Mouse (Mus musculus): Measurements from ENCODE around the gene Ift80.
"Not testable (repeated sequence)": the region's sequence is repeated elsewhere in the genome, so short reads cannot be mapped to it uniquely, and the experiment has no call there.

The Ift80 gene

DNA sequence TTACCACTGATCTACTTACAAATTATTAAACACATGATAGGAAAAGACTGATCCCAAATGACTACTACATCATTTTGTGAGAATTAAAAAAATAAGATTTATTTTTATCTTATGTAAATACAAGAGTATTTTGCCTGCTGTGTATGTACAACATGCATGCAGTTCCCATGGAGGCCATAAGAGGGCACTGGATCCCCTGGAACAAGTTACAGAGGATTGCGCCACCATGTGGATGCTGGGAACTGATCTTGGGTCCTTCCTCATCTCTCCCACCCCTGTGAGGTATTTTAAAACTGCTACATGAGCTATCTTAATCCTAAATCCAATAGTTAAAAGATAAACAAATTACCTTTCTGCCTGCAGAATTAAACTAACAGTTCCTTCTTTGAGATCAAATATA is 68.9 kb downstream of the Ift80 start:
- no peak for ATAC-seq (ENCODE audit: low TSS enrichment)

DNA sequence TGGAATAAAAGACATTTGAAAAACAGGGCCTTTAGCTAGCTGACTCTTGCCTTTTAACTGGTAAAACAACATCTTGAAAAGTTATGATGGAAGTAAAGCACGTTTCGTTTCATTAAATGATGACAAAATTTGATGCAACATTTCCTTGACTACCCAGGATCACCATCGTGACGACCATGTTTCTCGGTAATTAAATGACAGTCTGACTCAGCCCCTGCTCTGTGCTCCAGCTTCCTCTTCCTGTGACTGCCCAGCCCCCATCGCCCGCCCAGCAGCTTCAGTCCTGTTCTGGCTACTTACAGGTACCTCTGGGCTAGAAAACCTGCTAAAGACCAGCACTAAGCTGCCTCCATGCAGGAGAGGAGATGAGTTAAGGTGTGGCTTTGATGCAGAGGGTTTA is 70.1 kb downstream of the Ift80 start:
- no peak for ATAC-seq (ENCODE audit: low TSS enrichment)

DNA sequence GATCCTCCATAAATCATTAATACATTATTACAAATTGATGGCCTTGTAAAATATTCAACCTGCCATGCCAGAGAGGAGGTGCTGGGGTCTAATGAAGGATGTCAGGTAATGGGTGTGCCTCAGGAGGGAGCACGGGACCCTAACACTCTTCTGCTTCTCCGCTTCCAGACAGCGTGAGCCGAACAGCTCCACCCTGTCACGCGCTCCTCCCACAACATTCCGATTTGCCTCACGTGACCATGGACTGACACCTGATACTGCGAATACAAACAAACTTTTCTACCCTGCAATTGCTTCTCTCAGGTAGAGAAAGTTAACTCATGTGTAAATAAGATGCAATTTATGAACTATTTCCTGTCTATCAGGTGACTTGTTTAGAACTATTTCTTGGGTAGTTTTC is 75.8 kb downstream of the Ift80 start:
- ATAC-seq (ENCODE audit: low TSS enrichment): no peak

DNA sequence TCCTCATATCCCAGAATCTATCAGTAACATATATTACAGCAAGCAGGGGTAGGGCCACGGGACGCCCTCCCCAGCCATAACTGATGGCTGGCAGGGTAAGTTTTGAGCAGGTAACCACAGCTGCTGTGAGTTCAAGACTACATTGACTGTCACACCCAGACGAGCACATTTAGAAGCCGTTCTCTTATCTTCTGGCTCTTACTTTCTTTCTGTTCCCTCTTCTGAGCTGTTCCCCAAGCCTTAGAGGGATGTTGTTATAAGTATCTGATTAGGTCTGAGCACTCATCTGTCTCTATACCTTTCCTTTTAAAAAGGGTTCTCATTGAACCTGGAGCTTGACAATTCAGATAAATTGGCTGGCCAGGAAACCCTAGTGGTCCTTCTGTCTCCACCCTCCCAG is 96.9 kb downstream of the Ift80 start:
- no peak for ATAC-seq (ENCODE audit: low TSS enrichment)

DNA sequence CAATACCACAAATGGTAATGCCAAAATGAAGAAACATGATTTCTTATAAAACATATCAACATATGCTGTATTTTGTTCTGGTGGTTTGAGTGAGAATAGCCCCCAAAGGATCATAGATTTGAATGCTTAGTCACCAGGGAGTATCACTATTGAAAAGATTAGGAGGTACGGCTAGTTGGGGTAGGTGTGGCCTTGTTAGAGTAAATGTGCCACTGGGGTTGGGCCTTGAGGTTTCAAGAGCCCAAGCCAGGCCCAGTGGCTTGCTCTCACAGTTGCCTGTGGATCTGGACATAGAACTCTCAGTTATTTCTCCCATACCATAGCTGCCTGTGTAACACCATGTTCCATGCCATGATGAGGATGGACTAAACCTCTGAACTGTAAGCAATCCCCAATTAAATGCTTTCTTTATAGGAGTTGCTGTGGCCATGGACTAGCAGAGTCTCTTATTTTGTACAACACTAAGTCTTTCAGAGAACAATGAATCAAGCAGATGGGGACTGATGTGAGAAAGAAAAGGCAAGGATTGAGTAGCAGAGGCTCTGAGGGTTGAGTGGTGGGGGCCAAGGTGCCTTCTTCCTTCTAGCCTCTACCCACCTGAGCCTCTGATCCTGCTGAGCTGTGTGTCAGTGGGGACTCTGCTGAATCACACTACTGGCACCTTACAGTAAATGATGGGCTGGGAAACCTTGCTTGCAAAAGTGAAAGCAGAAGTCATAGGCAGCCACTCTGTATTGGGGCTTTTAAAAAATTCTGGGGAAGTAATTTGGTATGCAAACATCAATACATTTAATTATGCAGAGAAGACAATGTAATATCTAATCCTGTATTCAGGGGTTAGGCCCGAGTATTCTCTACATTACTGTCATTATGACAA is 99.2 kb downstream of the Ift80 start:
- ATAC-seq (ENCODE audit: low TSS enrichment): peak; percentile 85

DNA sequence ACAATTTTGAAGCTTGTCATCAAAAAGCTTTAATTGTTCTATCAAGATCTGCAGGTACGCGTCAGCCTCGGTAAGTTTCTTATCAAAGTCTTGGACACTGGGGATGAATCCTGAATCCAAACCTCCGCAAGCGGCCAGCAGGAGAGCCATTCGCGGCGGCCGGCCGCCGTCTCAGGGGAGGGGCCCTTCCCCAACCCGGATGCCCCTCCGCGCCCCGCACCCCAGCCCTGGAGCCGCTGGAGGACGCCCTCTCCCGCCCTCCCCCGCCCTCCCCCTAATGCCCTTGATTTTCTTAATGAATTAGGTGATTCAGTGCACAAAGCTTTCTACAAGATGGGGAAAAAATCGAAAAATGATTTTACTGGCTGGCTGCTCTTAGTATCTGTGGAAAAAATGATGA is 101.7 kb downstream of the Ift80 start:
- not testable (repeated sequence) for ATAC-seq (ENCODE audit: low TSS enrichment)

DNA sequence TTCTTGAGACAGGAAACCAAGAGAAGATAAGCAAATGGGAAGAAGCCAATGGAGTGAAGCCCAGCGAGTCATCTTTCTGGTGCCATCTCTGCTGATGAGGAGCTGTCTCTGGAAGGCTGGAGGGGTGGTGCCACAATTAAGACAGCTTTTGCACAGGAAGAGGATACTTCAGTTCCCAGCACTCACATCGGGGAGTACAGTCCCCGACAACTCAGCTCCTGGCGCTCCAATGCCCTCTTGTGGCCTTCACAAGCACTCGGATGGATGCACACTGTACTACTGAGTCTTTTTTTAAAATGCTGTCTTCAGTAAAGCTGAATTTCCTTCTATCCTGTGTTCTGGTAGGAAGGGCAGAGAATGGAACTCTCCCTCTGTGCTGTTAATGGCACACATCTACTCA is 107.2 kb downstream of the Ift80 start:
- ATAC-seq (ENCODE audit: low TSS enrichment): no peak

DNA sequence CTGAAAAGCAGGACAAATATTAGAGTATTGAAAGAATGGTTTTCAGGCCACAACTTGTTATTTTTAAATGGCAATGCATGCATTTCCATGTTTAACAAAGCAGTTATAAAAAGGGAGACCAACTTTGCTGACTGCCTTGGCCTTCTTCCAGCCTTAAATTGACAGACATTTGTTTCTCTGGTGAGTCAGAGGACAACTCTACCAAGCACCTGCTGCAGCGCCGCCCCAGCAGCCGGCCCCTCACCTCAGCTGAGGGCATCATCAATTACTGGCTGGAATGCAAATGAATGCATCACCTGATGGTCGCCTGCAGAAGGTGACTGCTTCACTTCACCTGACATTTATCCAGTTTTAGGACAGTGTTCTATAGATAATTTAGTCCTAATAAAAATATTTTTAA is 108.9 kb downstream of the Ift80 start:
- no peak for ATAC-seq (ENCODE audit: low TSS enrichment)

DNA sequence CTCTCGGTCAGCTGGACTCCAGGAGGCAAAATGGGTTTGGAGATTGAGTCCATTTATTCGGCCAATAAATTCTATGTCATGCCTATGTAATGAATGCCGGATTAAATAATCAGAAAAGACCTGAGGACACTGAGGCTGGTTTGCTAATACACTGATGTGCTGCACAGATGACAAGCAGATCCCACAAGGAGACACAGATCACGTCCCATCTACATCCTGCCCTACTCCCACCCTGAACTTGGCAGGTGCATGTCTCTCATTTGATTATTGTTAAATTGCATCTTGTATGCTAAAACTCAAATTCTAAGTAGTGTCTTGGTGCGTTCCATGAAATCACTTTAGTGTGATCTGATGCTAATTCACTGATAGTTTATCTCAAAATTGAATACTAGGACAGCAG is 117.5 kb downstream of the Ift80 start:
- no peak for ATAC-seq (ENCODE audit: low TSS enrichment)

DNA sequence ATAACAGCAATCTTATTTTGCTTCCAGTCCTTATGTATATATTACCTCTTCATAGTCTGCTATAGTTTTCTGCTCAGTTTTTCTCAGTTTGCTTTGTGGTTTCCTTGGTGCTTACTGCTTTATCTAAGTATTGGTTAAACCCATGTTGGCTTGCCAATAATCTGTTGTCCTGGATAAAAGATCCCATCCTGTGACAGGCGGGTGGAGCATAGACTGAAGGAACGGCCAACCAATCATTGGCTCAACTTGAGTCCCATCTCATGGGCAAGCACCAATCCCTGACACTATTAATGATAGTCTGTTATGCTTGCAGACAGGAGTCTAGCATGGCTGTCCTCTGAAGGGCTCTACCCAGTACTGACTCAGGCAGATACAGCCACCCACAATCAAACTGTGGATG is 130.3 kb downstream of the Ift80 start:
- ATAC-seq (ENCODE audit: low TSS enrichment): no peak

DNA sequence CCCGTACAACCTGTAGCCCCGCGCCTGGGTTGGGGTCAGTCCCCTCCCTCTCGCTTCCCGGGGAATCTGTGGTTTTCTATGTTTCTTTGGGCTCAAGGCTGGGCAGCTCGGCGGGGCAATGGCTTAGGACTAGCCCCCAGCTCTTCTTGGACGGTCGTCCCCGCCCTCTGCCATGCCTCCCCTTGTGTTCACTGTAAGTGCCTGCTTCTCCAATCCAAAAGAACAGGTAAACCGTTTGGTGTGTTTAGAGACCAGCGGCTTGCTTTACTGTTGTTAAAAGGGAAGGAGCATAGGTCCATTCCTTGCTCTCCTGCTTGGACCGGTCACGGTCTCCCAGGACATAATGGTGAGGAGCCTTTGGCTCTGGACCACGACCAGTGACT is 133.8 kb downstream of the Ift80 start:
- no peak; the same call in none of the 2 replicates for ATAC-seq (ENCODE audit: low TSS enrichment)

DNA sequence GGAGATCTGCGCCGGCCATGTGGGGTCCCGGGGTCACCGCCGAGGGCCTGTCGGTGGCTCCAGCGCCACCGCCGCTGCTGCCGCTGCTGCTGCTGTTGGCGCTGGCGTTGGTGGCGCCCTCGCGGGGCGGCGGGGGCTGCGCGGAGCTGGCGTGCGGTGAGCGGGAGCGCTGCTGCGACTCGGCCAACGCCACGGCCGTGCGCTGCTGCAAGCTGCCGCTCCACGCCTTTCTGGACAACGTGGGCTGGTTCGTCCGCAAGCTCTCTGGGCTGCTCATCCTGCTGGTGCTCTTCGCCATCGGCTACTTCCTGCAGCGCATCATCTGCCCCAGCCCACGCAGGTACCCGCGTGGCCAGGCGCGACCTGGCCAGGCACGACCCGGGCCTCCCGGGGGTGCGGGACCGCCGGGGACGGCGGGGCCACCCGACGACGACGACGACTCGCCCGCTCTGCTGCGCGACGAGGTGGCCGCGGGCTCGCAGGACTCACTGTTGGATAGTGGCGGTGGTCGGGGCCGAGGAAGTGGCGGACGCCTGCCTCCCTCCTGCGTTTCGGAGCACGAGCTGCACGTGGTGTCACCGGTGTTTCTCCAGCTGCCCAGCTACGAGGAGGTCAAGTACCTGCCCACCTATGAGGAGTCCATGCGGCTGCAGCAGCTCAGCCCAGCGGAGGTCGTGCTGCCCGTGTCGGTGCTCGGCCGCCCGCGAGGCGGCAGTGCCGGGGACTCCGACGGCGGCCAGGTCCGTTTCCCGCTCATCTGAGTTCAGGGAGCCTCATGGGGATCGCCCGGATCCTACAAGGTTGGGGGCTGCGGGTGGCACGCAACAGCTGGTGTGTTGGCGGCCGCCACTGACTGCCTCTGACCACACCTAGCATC is 134.4 kb downstream of the Ift80 start:
- peak; percentile 60 for ATAC-seq (ENCODE audit: low TSS enrichment)

DNA sequence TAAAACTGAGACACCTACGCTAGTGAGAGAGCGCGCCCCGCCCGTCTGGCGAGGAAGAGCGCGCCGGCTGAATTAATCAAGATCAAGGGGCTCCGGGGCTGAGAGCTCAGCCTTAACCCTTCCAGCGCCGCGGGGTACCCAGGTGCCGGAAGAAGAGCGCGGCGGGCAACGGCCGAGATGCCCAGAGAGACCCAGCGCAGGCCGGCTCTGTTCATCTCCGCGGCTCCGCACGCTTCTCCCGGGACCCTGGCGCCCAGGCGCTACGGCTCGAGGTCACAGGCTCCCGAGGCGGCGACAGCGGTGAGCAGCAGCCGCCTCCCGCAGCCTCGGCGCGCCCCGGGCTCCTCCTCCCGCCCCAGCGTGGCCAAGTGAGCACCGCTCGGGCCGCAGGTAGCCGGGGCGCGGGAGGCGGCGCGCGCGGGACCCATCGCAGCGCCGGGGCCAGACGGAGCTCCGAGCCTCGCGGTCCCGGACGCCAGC is 135.1 kb downstream of the Ift80 start, which contains the start of gene 1110032F04Rik:
TSS of gene 1110032F04Rik (plus strand) at position 376 of the 480 bp plus-strand sequence.
- ATAC-seq (ENCODE audit: low TSS enrichment): peak; percentile 72

DNA sequence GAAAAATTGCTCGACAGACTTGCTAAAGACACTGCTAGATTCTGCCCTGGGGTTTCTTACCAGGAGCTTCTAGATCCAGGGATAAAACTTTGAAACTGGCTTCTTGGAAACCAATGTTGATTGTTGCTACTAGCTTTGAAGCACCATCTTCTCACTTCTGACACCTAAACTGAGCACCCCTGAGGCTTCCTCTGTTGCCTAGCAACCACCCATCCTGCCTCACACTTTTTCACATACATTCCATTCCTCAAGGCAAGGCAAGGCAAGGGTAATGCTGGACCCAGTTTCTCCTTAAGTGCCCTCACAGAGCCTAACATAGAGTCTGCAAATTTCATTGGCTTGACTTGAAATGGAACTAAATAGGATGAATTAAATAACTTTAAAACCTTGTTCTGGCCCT is 152.0 kb downstream of the Ift80 start:
- peak; percentile 87 for ATAC-seq (ENCODE audit: low TSS enrichment)

DNA sequence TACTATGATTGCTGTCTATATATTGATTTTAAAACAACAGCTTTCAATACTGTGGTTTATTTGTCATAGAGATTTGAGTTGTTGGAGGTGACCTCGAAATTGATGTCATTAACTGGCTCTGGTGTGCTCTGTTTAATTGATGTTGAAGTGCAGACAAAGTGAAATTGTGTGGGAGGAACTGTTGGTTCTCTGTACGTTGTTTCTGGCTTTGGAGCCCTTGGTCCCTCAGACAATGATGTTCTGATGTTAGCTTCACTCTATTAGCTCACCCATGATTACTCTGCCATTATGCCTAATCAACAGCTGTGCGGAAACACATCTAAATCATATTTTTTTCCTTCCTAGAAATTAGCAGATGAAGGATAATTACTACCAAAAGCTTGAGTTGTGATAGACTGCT is 156.0 kb downstream of the Ift80 start:
- ATAC-seq (ENCODE audit: low TSS enrichment): no peak

DNA sequence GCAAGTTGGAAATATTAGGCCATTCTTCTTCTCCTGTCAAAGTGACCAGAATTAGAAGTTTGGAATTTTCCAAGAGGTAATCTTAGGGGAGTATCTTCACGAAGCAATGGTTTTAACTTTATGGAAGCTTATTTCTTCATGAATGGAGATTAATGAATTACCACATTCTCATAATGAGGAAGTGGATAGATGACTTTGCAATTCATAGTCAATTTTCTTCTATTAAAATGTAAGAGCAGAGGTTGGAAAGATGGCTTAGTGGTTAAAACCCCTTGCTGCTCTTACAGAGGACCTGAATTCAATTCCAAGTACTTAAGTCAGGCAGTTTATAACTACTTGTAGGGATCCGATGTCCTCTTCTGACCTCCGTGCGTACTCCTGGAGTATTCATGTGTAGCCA is 160.3 kb downstream of the Ift80 start:
- ATAC-seq (ENCODE audit: low TSS enrichment): no peak

All from frontal cortex, adult (tissue).